Mouse (Mus musculus): ENCODE results near the gene Sh3pxd2b. TPM values are rescaled to one million over a fixed set of nuclear protein-coding genes. Genes with fewer than 3 reads are reported as not detected.

Sh3pxd2b gene
- polyA plus RNA-seq, 1 experiment from 2014 or later = 1.3 TPM

GRCm38 (mm10) chr11:32451306-32451705, 103.7 kb downstream of the Sh3pxd2b start:
- H3K9me3 ChIP-seq (replicated peaks; ENCODE audit: control insufficient read depth, low read length) = no peaks in the 10 kb centered on the region
- H3K27ac ChIP-seq (ENCODE audit: low read length) = no peak overlapping the region
- 71% methylated on average over 6 of the region's 6 CpGs for WGBS (ENCODE audit: insufficient replicate concordance)
- ATAC-seq (ENCODE audit: low read depth) = no peak
- H3K9ac ChIP-seq (ENCODE audit: low read depth, low read length) = no peak overlapping the region
- H3K27me3 ChIP-seq (ENCODE audit: control insufficient read depth, insufficient read depth, low read depth, low read length) = peaks cover 16% of the 10 kb centered on the region
- no peak overlapping the region for H3K4me3 ChIP-seq (ENCODE audit: low read depth, low read length)
- H3K4me1 ChIP-seq (ENCODE audit: control insufficient read depth, low read depth, low read length) = peaks cover 15% of the 10 kb centered on the region
- H3K36me3 ChIP-seq (ENCODE audit: control insufficient read depth, insufficient read depth) = no peaks in the 10 kb centered on the region
- no peak overlapping the region for H3K4me2 ChIP-seq (ENCODE audit: low read depth, low read length)

GRCm38 (mm10) chr11:32452745-32453144, 105.1 kb downstream of the Sh3pxd2b start:
- Histone ChIP-seq H3K4me2 (ENCODE audit: low read depth, low read length) (no peak overlapping the region), H3K9ac (ENCODE audit: low read depth, low read length) (no peak overlapping the region), H3K27ac (ENCODE audit: low read length) (no peak overlapping the region), H3K9me3 (replicated peaks; ENCODE audit: control insufficient read depth, low read length) (no peaks in the 10 kb centered on the region), H3K4me3 (ENCODE audit: low read depth, low read length) (no peak overlapping the region), H3K27me3 (ENCODE audit: control insufficient read depth, insufficient read depth, low read depth, low read length) (peaks cover 18% of the 10 kb centered on the region), H3K4me1 (ENCODE audit: control insufficient read depth, low read depth, low read length) (peaks cover 17% of the 10 kb centered on the region), H3K36me3 (ENCODE audit: control insufficient read depth, insufficient read depth) (no peaks in the 10 kb centered on the region)
- no peak for ATAC-seq (ENCODE audit: low read depth)
- 73% methylated on average over 4 of the region's 4 CpGs for WGBS (ENCODE audit: insufficient replicate concordance)

- Histone ChIP-seq H3K27me3 (ENCODE audit: control insufficient read depth, insufficient read depth, low read depth, low read length) (peaks cover 18% of the 10 kb centered on the region), H3K9me3 (replicated peaks; ENCODE audit: control insufficient read depth, low read length) (no peaks in the 10 kb centered on the region), H3K4me1 (ENCODE audit: control insufficient read depth, low read depth, low read length) (peaks cover 17% of the 10 kb centered on the region), H3K27ac (ENCODE audit: low read length) (no peak overlapping the region), H3K4me3 (ENCODE audit: low read depth, low read length) (no peak overlapping the region), H3K4me2 (ENCODE audit: low read depth, low read length) (no peak overlapping the region), H3K36me3 (ENCODE audit: control insufficient read depth, insufficient read depth) (no peaks in the 10 kb centered on the region), H3K9ac (ENCODE audit: low read depth, low read length) (no peak overlapping the region)
- 59% methylated on average over 8 of the region's 8 CpGs for WGBS (ENCODE audit: insufficient replicate concordance)
- ATAC-seq (ENCODE audit: low read depth) = no peak
These were observed 105.8 kb downstream of the Sh3pxd2b start for GRCm38 (mm10) chr11:32453353-32453915.

- Histone ChIP-seq H3K9ac (ENCODE audit: low read depth, low read length) (peak overlapping the region; percentile 84), H3K4me3 (ENCODE audit: low read depth, low read length) (peak overlapping the region; percentile 87), H3K27ac (ENCODE audit: low read length) (no peak overlapping the region), H3K36me3 (ENCODE audit: control insufficient read depth, insufficient read depth) (no peaks in the 10 kb centered on the region), H3K9me3 (replicated peaks; ENCODE audit: control insufficient read depth, low read length) (no peaks in the 10 kb centered on the region), H3K27me3 (ENCODE audit: control insufficient read depth, insufficient read depth, low read depth, low read length) (peaks cover 18% of the 10 kb centered on the region), H3K4me2 (ENCODE audit: low read depth, low read length) (peak overlapping the region; percentile 99), H3K4me1 (ENCODE audit: control insufficient read depth, low read depth, low read length) (peaks cover 17% of the 10 kb centered on the region)
- WGBS (ENCODE audit: insufficient replicate concordance) = 4% methylated on average over 19 of the region's 19 CpGs
- peak; percentile 2; the same call in 1 of the 2 replicates for ATAC-seq (ENCODE audit: low read depth)
These were observed 106.7 kb downstream of the Sh3pxd2b start for GRCm38 (mm10) chr11:32454231-32454799.

GRCm38 (mm10) chr11:32454800-32455506, 107.3 kb downstream of the Sh3pxd2b start, which contains the start of gene Ubtd2:
Ubtd2 (plus strand) TSS chr11:32455370.
- H3K9me3 ChIP-seq (replicated peaks; ENCODE audit: control insufficient read depth, low read length) = no peaks in the 10 kb centered on the region
- H3K36me3 ChIP-seq (ENCODE audit: control insufficient read depth, insufficient read depth) = no peaks in the 10 kb centered on the region
- peak within 1 kb of the TSS; percentile 99 for H3K4me2 ChIP-seq (ENCODE audit: low read depth, low read length)
- H3K4me3 ChIP-seq (ENCODE audit: low read depth, low read length) = peak within 1 kb of the TSS; percentile 87
- WGBS (ENCODE audit: insufficient replicate concordance) = under 1% methylated on average over 66 of the region's 86 CpGs
- H3K27ac ChIP-seq (ENCODE audit: low read length) = peak within 1 kb of the TSS; percentile 82
- H3K9ac ChIP-seq (ENCODE audit: low read depth, low read length) = peak within 1 kb of the TSS; percentile 84
- H3K27me3 ChIP-seq (ENCODE audit: control insufficient read depth, insufficient read depth, low read depth, low read length) = peaks cover 18% of the 10 kb centered on the region
- ATAC-seq (ENCODE audit: low read depth) = peak; percentile 96
- peaks cover 17% of the 10 kb centered on the region for H3K4me1 ChIP-seq (ENCODE audit: control insufficient read depth, low read depth, low read length)

DNA sequence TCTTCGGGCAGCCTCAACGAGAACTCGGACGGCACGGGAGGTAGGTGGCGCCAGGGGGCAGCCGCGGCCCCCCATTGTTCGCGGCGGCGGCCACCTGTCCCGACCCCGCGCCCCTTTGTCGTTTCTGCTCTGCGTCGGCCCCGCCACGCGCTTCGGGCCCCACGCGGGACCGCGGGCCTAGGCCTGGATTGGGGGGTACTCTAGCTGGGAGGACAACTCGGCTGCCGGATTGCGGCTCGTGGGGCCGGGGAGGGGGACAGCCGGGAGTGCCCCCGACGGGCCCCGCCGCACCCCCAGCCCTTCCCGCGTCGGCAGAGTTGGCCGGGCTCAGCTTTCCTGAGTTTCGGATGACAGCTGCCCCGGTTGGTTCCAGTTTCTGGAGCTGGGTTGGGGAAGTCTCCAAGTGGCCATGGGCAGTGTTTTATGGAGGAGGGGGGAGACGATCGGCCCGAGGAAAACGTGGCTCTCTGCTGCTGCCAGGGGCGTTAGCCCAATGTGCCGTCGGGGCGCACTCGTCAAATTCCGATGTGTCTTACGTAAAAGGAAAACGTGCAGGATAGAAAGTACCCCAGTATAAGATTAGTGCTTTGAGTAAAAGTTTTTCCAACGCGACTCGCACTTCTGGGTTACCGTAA, 108.0 kb downstream of the Sh3pxd2b start:
- 0 out of 2 replicates have a peak, but pooled peaks have one; percentile 2 for ATAC-seq (ENCODE audit: low read depth)
- H3K36me3 ChIP-seq (ENCODE audit: control insufficient read depth, insufficient read depth) = no peaks in the 10 kb centered on the region
- under 1% methylated on average over 51 of the region's 58 CpGs for WGBS (ENCODE audit: insufficient replicate concordance)
- peak overlapping the region; percentile 87 for H3K4me3 ChIP-seq (ENCODE audit: low read depth, low read length)
- H3K4me2 ChIP-seq (ENCODE audit: low read depth, low read length) = peak overlapping the region; percentile 99
- peak overlapping the region; percentile 84 for H3K9ac ChIP-seq (ENCODE audit: low read depth, low read length)
- no peaks in the 10 kb centered on the region for H3K9me3 ChIP-seq (replicated peaks; ENCODE audit: control insufficient read depth, low read length)
- peaks cover 17% of the 10 kb centered on the region for H3K4me1 ChIP-seq (ENCODE audit: control insufficient read depth, low read depth, low read length)
- H3K27ac ChIP-seq (ENCODE audit: low read length) = peak overlapping the region; percentile 82
- H3K27me3 ChIP-seq (ENCODE audit: control insufficient read depth, insufficient read depth, low read depth, low read length) = peaks cover 18% of the 10 kb centered on the region

DNA sequence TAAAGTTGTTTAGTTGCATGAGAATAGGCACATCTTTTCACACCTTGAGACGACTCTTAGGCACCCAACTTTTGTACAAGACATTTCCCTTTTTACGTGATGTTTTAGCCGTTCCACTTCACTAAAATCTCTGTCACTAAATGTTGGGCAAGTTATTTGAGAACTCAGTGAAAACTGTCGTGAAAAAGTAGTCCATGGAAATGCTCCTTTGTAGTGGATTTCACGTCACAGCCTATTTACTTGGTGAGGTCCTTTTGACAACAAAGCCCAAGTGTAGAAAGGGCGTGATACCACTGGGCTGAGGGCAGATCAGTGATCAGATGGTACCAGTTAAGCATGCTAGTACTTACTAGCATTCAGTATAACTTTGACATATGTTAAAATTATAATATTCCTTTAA, 108.7 kb downstream of the Sh3pxd2b start:
- no peak overlapping the region for H3K9ac ChIP-seq (ENCODE audit: low read depth, low read length)
- peak overlapping the region; percentile 87 for H3K4me3 ChIP-seq (ENCODE audit: low read depth, low read length)
- WGBS (ENCODE audit: insufficient replicate concordance) = 17% methylated on average over 6 of the region's 6 CpGs
- no peaks in the 10 kb centered on the region for H3K9me3 ChIP-seq (replicated peaks; ENCODE audit: control insufficient read depth, low read length)
- H3K36me3 ChIP-seq (ENCODE audit: control insufficient read depth, insufficient read depth) = no peaks in the 10 kb centered on the region
- H3K27ac ChIP-seq (ENCODE audit: low read length) = no peak overlapping the region
- peak overlapping the region; percentile 99 for H3K4me2 ChIP-seq (ENCODE audit: low read depth, low read length)
- no peak for ATAC-seq (ENCODE audit: low read depth)
- H3K27me3 ChIP-seq (ENCODE audit: control insufficient read depth, insufficient read depth, low read depth, low read length) = peaks cover 16% of the 10 kb centered on the region
- H3K4me1 ChIP-seq (ENCODE audit: control insufficient read depth, low read depth, low read length) = peaks cover 17% of the 10 kb centered on the region

DNA sequence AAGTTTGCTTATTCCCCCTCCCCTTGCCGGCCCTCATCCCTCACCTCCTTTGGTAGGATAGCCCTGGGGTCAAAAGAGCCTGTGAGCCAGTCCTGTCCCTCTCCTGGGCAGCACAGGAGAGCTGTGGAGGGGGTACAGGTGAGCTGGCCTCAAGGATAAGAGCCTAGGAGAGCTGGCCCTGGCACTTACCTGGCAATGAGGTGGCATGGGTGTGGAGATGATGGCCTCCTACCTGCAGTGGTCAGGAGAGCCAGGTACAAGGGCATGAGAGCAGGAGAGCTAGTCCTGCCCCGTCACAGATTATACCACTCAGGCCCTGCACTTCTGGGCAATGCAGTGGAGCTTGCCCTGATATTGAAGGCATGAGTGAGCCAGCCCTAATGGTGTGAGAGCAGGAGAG, 116.7 kb downstream of the Sh3pxd2b start:
- H3K9me3 ChIP-seq (replicated peaks; ENCODE audit: control insufficient read depth, low read length) = no peaks in the 10 kb centered on the region
- ATAC-seq (ENCODE audit: low read depth) = no peak
- H3K4me2 ChIP-seq (ENCODE audit: low read depth, low read length) = no peak overlapping the region
- H3K4me3 ChIP-seq (ENCODE audit: low read depth, low read length) = no peak overlapping the region
- H3K27ac ChIP-seq (ENCODE audit: low read length) = no peak overlapping the region
- H3K36me3 ChIP-seq (ENCODE audit: control insufficient read depth, insufficient read depth) = no peaks in the 10 kb centered on the region
- 57% methylated on average over 2 of the region's 2 CpGs for WGBS (ENCODE audit: insufficient replicate concordance)
- no peaks in the 10 kb centered on the region for H3K4me1 ChIP-seq (ENCODE audit: control insufficient read depth, low read depth, low read length)
- no peaks in the 10 kb centered on the region for H3K27me3 ChIP-seq (ENCODE audit: control insufficient read depth, insufficient read depth, low read depth, low read length)
- no peak overlapping the region for H3K9ac ChIP-seq (ENCODE audit: low read depth, low read length)
